25 mouse cellular contexts compared by ENCODE assay signal in genomic region chr7:117449605-117450004, GRCm38 (mm10).
"Had no signal": no experiment of that assay in that cellular context is flagged by ENCODE, and none has a peak within 500 bp of the region (broad histone marks: within the 10 kb centered on the region; RNA-seq: fewer than 3 reads in every experiment).

No protein-coding gene starts in this region.

- H3K27ac ChIP-seq: heart, adult 2 months; heart, embryonic 15.5 days; hindbrain, embryonic 10.5 days; hindbrain, embryonic 12.5 days; kidney, embryonic 15.5 days; kidney, postnatal 0 days; layer of hippocampus, adult 2 months; limb, embryonic 10.5 days; limb, embryonic 12.5 days; liver, embryonic 13.5 days had no signal

- ATAC-seq: intestine, embryonic 16.5 days had no signal

- H3K4me1 ChIP-seq: liver, embryonic 13.5 days had no signal

- DNase-seq: gastrocnemius, postnatal 14 days; gastrocnemius, postnatal 36 days; heart, adult 11 months; heart, adult 2 months; heart, postnatal 14 days; heart, postnatal 36 days; kidney, adult 11 months; kidney, adult 2 months; kidney, adult 9 months; kidney, postnatal 25 days; kidney, postnatal 4 days; layer of hippocampus, adult 9-11 months; layer of hippocampus, postnatal 36 days; liver; liver, embryonic 13.5 days had no signal

- H3K4me3 ChIP-seq: heart, adult 2 months; heart, embryonic 13.5 days; heart, embryonic 15.5 days; hindbrain, embryonic 10.5 days; hindbrain, embryonic 12.5 days; kidney, embryonic 15.5 days; layer of hippocampus, adult 2 months; limb, embryonic 10.5 days; limb, embryonic 12.5 days; liver, embryonic 13.5 days had no signal
